Mouse (Mus musculus) central nervous system, embryonic 11.5 days (tissue): ENCODE data around the gene Layn. TPM values are rescaled to one million over a fixed set of nuclear protein-coding genes. Genes with fewer than 3 reads are reported as not detected.

Experiments used
- polyA plus RNA-seq: library from polyadenylated mRNA; depleted of rRNA; stranded (reverse); fragments of >200 nt; gene quantifications from 2 replicates; pipeline ENCODE4 v1.2.3, GENCODE M21; 2012; rRNA removed

Layn gene
- 1.4 and 1.8 TPM in 2 replicates for polyA plus RNA-seq

DNA sequence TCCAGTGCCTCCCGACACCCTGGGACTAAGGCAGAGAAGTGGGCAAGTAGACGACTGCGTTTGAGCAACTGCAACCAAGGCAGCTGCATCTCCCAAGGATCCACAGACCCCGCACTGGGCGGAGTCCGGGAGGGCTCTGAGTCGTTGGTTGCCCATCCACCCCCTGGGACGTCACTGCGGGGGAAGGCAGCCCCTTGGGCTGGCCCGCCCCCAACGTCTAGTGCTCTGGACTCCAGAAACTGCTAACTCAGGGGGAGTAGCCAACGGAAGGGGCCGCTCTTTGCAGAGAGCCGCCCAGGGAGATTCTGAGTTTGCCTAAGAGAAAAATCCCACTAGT is at the start of gene Layn:
Gene Layn (minus strand): TSS at position 116 of the 337 bp plus-strand sequence.

DNA sequence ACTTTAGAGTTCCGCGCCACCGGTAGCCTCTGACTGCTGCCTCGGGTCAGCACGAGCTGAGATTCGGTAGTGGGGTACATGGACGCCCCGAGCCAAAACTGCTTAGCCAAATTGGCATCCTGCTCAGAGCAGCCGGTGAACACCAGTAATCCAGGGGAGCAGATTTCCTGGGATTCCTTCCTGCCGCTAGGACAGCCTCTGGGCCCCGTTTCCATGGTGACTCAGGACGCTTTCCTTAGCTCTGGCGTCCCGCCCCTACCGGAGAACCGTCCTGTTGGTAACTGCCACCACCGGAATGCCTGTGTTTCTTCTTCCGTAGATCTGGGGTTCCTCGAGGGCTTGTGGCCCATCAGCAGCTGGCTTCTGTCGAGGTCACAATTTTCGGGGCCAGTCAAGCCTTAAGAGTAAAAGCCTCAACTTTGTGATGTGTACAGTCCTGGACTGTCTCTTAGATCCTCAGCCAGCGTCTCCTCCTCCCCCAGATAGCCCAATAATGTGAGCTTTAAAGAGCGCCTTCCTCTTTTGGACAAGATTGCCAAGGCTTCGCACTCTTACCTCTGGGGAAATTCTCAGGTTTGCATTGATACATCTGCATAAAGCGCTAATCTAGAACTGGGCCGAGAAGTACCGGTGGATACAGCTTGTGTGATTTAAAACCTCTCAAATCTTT is 25.0 kb upstream of the Layn start, which contains the start of gene 4833427G06Rik:
Gene 4833427G06Rik (minus strand): TSS at position 323 of the 670 bp plus-strand sequence.

DNA sequence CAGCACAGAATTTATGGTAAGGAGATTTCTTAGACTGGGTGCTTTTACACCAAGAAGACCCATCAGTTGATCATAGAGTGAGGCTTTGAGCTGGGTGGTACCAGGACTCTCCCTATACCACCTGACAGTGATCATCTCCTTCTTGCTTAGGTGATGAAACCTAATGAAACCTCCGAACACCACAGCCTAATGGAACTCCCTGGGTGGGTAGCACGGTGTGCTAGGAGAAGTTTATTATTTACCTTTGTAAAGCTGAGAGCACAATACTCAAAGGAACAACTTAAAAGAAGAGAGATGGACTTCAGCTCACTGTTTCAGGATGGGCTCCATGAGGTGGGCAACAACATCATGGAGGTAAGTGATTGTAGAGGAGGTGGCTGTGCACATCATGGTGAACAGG is 16.3 kb downstream of the Layn start, which contains the start of gene Btg4:
Gene Btg4 (plus strand): TSS at position 301 of the 400 bp plus-strand sequence.

DNA sequence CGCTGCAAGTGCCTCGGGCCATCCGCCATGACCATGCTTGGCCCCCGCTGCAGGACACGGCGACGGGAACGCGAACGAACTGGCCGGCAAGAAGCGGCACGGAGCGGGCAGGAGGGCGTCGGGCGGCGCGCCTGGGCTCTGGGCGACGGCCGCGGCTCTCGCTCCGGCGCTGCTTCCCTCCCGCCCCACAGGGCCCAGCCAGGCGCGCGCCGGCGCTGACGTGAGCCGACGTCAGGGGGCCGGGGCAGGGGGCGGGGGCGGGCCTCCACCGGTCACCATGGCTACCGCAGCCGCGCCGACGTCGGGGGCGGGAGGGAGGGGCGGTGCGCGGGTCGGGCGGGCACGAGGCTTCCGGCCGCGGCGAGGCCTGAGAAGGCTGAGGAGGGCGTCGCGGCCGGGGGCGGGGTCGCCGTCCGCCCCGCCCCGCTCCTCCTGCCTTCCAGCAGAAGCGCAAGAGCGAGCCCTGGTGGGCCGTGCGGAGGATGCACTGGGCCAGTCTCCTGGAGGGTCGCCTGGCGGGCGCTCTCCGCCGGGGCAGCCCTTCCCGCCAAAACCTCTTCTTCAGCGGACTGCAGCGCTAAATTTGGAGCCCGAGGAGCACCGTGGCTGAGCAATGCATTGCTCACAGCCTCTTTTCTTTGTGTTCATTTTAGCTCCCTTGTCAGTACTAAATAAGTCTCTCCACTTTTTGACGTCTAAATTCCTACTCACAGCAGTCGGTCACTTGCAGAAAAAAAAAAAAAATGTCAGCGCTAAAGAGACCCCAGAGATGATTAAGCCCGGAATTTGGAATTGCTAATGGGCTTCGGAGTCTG is 67.8 kb downstream of the Layn start, which contains the start of gene Sik2:
Gene Sik2 (minus strand): TSS at position 233 of the 815 bp plus-strand sequence.

Other genes with a start within 250 kb of the Layn start
- gene Ppp2r1b, start 231.8 kb downstream of the Layn start, polyA plus RNA-seq, result 47.9 and 66.7 TPM in 2 replicates
- 10.7 and 12.6 TPM in 2 replicates for gene Sik2, start 68.0 kb downstream of the Layn start, polyA plus RNA-seq
- gene Btg4, start 16.2 kb downstream of the Layn start, polyA plus RNA-seq, result not detected in 2 replicates
- 0.08 and 0.12 TPM in 2 replicates for gene 4833427G06Rik, start 25.0 kb upstream of the Layn start, polyA plus RNA-seq
- 0.02 and 0.04 TPM in 2 replicates for gene Gm32742, start 88.4 kb upstream of the Layn start, polyA plus RNA-seq
- 0.01 and 0.09 TPM in 2 replicates for gene Pou2af1, start 136.6 kb upstream of the Layn start, polyA plus RNA-seq
- 1.0 and 2.2 TPM in 2 replicates for gene Colca2, start 201.5 kb upstream of the Layn start, polyA plus RNA-seq